Mouse (Mus musculus) monocyte, adult 5-6 weeks (primary cell): ENCODE measurements around the gene Gnaz. TPM values are rescaled to one million over a fixed set of nuclear protein-coding genes. Genes with fewer than 3 reads are reported as not detected.
"Not testable (repeated sequence)": the region's sequence is repeated elsewhere in the genome, so short reads cannot be mapped to it uniquely, and the experiment has no call there.

Experiments used
- ATAC-seq: fragments of 153-309, 156-312 bp; replicated peaks from 2 replicates; pipeline ENCODE4 v1.8.0; 2017; ENCODE audit warnings: mild to moderate bottlenecking; ENCODE audit not compliant: low TSS enrichment, insufficient number of reproducible peaks, severe bottlenecking, poor library complexity, low FRiP score
- total RNA-seq: library from RNA; stranded (forward); fragments of 200-1000, 200-491, 200-594 nt; gene quantifications from 3 replicates; pipeline ENCODE4 v1.2.3, GENCODE M21; 2017

Gnaz gene
- total RNA-seq, 1 experiment from 2014 or later: 0.19 TPM

- no peak for ATAC-seq
Observed at GRCm38 (mm10) chr10:75015465-75015864, 48.5 kb downstream of the Gnaz start.

GRCm38 (mm10) chr10:75016481-75016880 lies 49.5 kb downstream of the Gnaz start:
- no peak for ATAC-seq

- no peak for ATAC-seq
Observed at GRCm38 (mm10) chr10:75020271-75020670, 53.3 kb downstream of the Gnaz start.

- no peak for ATAC-seq
Observed at GRCm38 (mm10) chr10:75021138-75021537, 54.2 kb downstream of the Gnaz start.

- ATAC-seq: no peak
Observed at GRCm38 (mm10) chr10:75026491-75026890, 59.5 kb downstream of the Gnaz start.

- no peak for ATAC-seq
Observed at GRCm38 (mm10) chr10:75028743-75029142, 61.8 kb downstream of the Gnaz start.

GRCm38 (mm10) chr10:75029677-75030076 lies 62.7 kb downstream of the Gnaz start:
- ATAC-seq: no peak

- no peak for ATAC-seq
Observed at GRCm38 (mm10) chr10:75030234-75030633, 63.3 kb downstream of the Gnaz start.

GRCm38 (mm10) chr10:75031345-75032114 lies 64.6 kb downstream of the Gnaz start:
- ATAC-seq: no peak

- no peak for ATAC-seq
Observed at GRCm38 (mm10) chr10:75032395-75032794, 65.4 kb downstream of the Gnaz start, which contains the start of gene Rsph14. Rsph14 (minus strand) TSS chr10:75032586.

GRCm38 (mm10) chr10:75036883-75037379 lies 70.0 kb downstream of the Gnaz start, which contains the start of gene Rab36:
Rab36 (plus strand) TSS chr10:75037058.
- peak; percentile 83 for ATAC-seq

GRCm38 (mm10) chr10:75042060-75042459 lies 75.1 kb downstream of the Gnaz start:
- ATAC-seq: not testable (repeated sequence)

GRCm38 (mm10) chr10:75044459-75044858 lies 77.5 kb downstream of the Gnaz start:
- ATAC-seq: no peak

GRCm38 (mm10) chr10:75045831-75046230 lies 78.9 kb downstream of the Gnaz start:
- no peak for ATAC-seq

- no peak for ATAC-seq
Observed at GRCm38 (mm10) chr10:75048711-75049110, 81.7 kb downstream of the Gnaz start.

GRCm38 (mm10) chr10:75051364-75052074 lies 84.5 kb downstream of the Gnaz start:
- no peak for ATAC-seq

- ATAC-seq: no peak
Observed at GRCm38 (mm10) chr10:75052902-75053301, 85.9 kb downstream of the Gnaz start.

- ATAC-seq: no peak
Observed at GRCm38 (mm10) chr10:75053655-75054054, 86.7 kb downstream of the Gnaz start.

- ATAC-seq: no peak
Observed at GRCm38 (mm10) chr10:75054125-75054524, 87.1 kb downstream of the Gnaz start.

- ATAC-seq: peak; percentile 80
Observed at GRCm38 (mm10) chr10:75055672-75056071, 88.7 kb downstream of the Gnaz start.
